Mouse (Mus musculus): ENCODE measurements around the gene Mfap1a. TPM values are rescaled to one million over a fixed set of nuclear protein-coding genes. Genes with fewer than 3 reads are reported as not detected.
A peak's percentile ranks its signal among the peaks of the same experiment; 100 is the strongest.

The Mfap1a gene
- polyA plus RNA-seq, 1 experiment, result 2.9 TPM

- no peak for DNase-seq (ENCODE audit: low read depth, low spot score)
- 81% methylated on average over 3 of the region's 3 CpGs for WGBS
Observed at GRCm38 (mm10) chr2:121445117-121445516, 61.3 kb downstream of the Mfap1a start.

- no peak for DNase-seq (ENCODE audit: low read depth, low spot score)
- WGBS, result 87% methylated on average over 1 of the region's 1 CpGs
Observed at GRCm38 (mm10) chr2:121444178-121444577, 62.3 kb downstream of the Mfap1a start, which contains the start of gene Ell3. Gene Ell3 (minus strand): TSS chr2:121444278.

GRCm38 (mm10) chr2:121443068-121443349, 63.5 kb downstream of the Mfap1a start:
- 5% methylated on average over 8 of the region's 8 CpGs for WGBS
- DNase-seq (ENCODE audit: low read depth, low spot score), result no peak

GRCm38 (mm10) chr2:121442259-121443067, 64.0 kb downstream of the Mfap1a start:
- peak; percentile 79 for DNase-seq (ENCODE audit: low read depth, low spot score)
- 2% methylated on average over 30 of the region's 30 CpGs for WGBS

Other genes with a start within 250 kb of the Mfap1a start
- 13.1 and 14.6 TPM in 2 replicates for gene Trp53bp1, start 235.3 kb downstream of the Mfap1a start, polyA plus RNA-seq (2012; rRNA removed)
- gene Map1a, start 217.1 kb downstream of the Mfap1a start, polyA plus RNA-seq (2012; rRNA removed), result 1.5 and 4.1 TPM in 2 replicates
- 27.1 and 52.3 TPM in 2 replicates for gene Ppip5k1, start 151.3 kb downstream of the Mfap1a start, polyA plus RNA-seq (2012; rRNA removed)
- gene Ckmt1, start 149.0 kb downstream of the Mfap1a start, polyA plus RNA-seq (2012; rRNA removed), result 912 and 1,609 TPM in 2 replicates
- gene Strc, start 119.5 kb downstream of the Mfap1a start, polyA plus RNA-seq (2012; rRNA removed), result 0.19 and 0.41 TPM in 2 replicates
- gene Pdia3, start 92.9 kb downstream of the Mfap1a start, polyA plus RNA-seq (2012; rRNA removed), result 405 and 622 TPM in 2 replicates
- gene Catsper2, start 92.9 kb downstream of the Mfap1a start, polyA plus RNA-seq (2012; rRNA removed), result 1.1 and 1.3 TPM in 2 replicates
- gene Ell3, start 62.4 kb downstream of the Mfap1a start, polyA plus RNA-seq (2012; rRNA removed), result 4.1 and 4.7 TPM in 2 replicates
- gene Serf2, start 57.5 kb downstream of the Mfap1a start, polyA plus RNA-seq (2012; rRNA removed), result 399 and 485 TPM in 2 replicates
- gene Hypk, start 53.4 kb downstream of the Mfap1a start, polyA plus RNA-seq (2012; rRNA removed), result 6.8 and 7.5 TPM in 2 replicates
- 0.16 and 0.30 TPM in 2 replicates for gene Serinc4, start 49.9 kb downstream of the Mfap1a start, polyA plus RNA-seq (2012; rRNA removed)
- 2.4 and 2.9 TPM in 2 replicates for gene Mfap1b, start 32.6 kb downstream of the Mfap1a start, polyA plus RNA-seq (2012; rRNA removed)
- 3.7 and 4.9 TPM in 2 replicates for gene Wdr76, start 58 bp upstream of the Mfap1a start, polyA plus RNA-seq (2012; rRNA removed)

Data from large intestine, adult 2 months (tissue).